Mouse (Mus musculus) neural tube, embryonic 15.5 days (tissue): ENCODE measurements at regions not wholly inside any gene's neighbourhood (a gene's known extent, or its start where the extent isn't known, plus 50 kb on each side); places are given as distances from the start of the nearest gene placed in this dataset.
"Not testable (repeated sequence)": the region's sequence is repeated elsewhere in the genome, so short reads cannot be mapped to it uniquely, and the experiment has no call there.

Experiments
- ATAC-seq: fragments of 200-750 bp; cut with Nextera tagmentation; 2 replicates; pipeline ENCODE4 v1.8.0; 2017; ENCODE audit warnings: mild to moderate bottlenecking, moderate TSS enrichment, moderate library complexity; ENCODE audit not compliant: low FRiP score
- H3K27ac ChIP-seq: fragments of 300-500 bp; sonication (generic); replicated peaks from 2 replicates; pipeline ENCODE4 v1.5.1; 2015; ENCODE audit warnings: mild to moderate bottlenecking, inconsistent platforms
- H3K27me3 ChIP-seq: fragments of 300-500 bp; sonication (generic); replicated peaks from 2 replicates; pipeline ENCODE4 v1.6.1; 2015; ENCODE audit warnings: inconsistent platforms
- H3K36me3 ChIP-seq: fragments of 300-500 bp; sonication (generic); 2 replicates; pipeline ENCODE4 v1.6.1; 2015; ENCODE audit warnings: inconsistent platforms
- H3K4me1 ChIP-seq: fragments of 300-500 bp; sonication (generic); 2 replicates; pipeline ENCODE4 v1.6.1; 2015; ENCODE audit warnings: inconsistent platforms
- H3K4me2 ChIP-seq: fragments of 300-500 bp; sonication (generic); 2 replicates; pipeline ENCODE4 v1.6.1; 2015; ENCODE audit warnings: inconsistent platforms, mild to moderate bottlenecking, moderate library complexity
- H3K4me3 ChIP-seq: fragments of 300-500 bp; sonication (generic); replicated peaks from 2 replicates; pipeline ENCODE4 v1.5.1; 2015; ENCODE audit warnings: mild to moderate bottlenecking, inconsistent platforms
- H3K9ac ChIP-seq: fragments of 300-500 bp; sonication (generic); replicated peaks from 2 replicates; pipeline ENCODE4 v1.6.1; 2015; ENCODE audit warnings: mild to moderate bottlenecking, inconsistent platforms
- H3K9me3 ChIP-seq: fragments of 300-500 bp; sonication (generic); replicated peaks from 2 replicates; pipeline ENCODE4 v1.6.1; 2016; ENCODE audit warnings: inconsistent platforms
- WGBS: fragments of 180-500 bp; shearing (Covaris S2); methylation state at CpG from one replicate; pipeline ENCODE4 v1.1.7; 2015; ENCODE audit warnings: mixed read lengths; 5-methylcytosine and 5-hydroxymethylcytosine counted together

- no peaks in the 10 kb centered on the region for H3K9me3 ChIP-seq
- no peak overlapping the region for H3K9ac ChIP-seq
- H3K36me3 ChIP-seq, result no peaks in the 10 kb centered on the region
- no peak overlapping the region for H3K4me2 ChIP-seq
- 68% methylated on average over 2 of the region's 2 CpGs for WGBS
- no peaks in the 10 kb centered on the region for H3K4me1 ChIP-seq
- no peak overlapping the region for H3K4me3 ChIP-seq
- no peak for ATAC-seq
- H3K27me3 ChIP-seq, result no peaks in the 10 kb centered on the region
- no peak overlapping the region for H3K27ac ChIP-seq
These were observed 568.1 kb upstream of the G6pd2 start for GRCm38 (mm10) chr5:61240498-61240897.

- H3K27ac ChIP-seq, H3K4me1 ChIP-seq, H3K9ac ChIP-seq, H3K36me3 ChIP-seq, ATAC-seq, H3K27me3 ChIP-seq, H3K4me3 ChIP-seq, H3K4me2 ChIP-seq, H3K9me3 ChIP-seq: not testable (repeated sequence)
- 92% methylated on average over 15 of the region's 15 CpGs for WGBS
These were observed 520.1 kb upstream of the G6pd2 start for GRCm38 (mm10) chr5:61288506-61288905.

GRCm38 (mm10) chr5:61314951-61315350 lies 493.7 kb upstream of the G6pd2 start:
- no peaks in the 10 kb centered on the region for H3K36me3 ChIP-seq
- no peak overlapping the region for H3K4me2 ChIP-seq
- ATAC-seq, result no peak
- no peak overlapping the region for H3K9ac ChIP-seq
- WGBS, result 83% methylated on average over 5 of the region's 5 CpGs
- no peaks in the 10 kb centered on the region for H3K9me3 ChIP-seq
- no peaks in the 10 kb centered on the region for H3K4me1 ChIP-seq
- H3K4me3 ChIP-seq, result no peak overlapping the region
- no peaks in the 10 kb centered on the region for H3K27me3 ChIP-seq
- no peak overlapping the region for H3K27ac ChIP-seq

GRCm38 (mm10) chr5:61351372-61351771 lies 457.2 kb upstream of the G6pd2 start:
- 41% methylated on average over 1 of the region's 1 CpGs for WGBS
- no peaks in the 10 kb centered on the region for H3K4me1 ChIP-seq
- H3K9ac ChIP-seq, result no peak overlapping the region
- H3K9me3 ChIP-seq, result no peaks in the 10 kb centered on the region
- no peaks in the 10 kb centered on the region for H3K36me3 ChIP-seq
- no peak for ATAC-seq
- no peak overlapping the region for H3K4me3 ChIP-seq
- H3K4me2 ChIP-seq, result no peak overlapping the region
- no peak overlapping the region for H3K27ac ChIP-seq
- H3K27me3 ChIP-seq, result no peaks in the 10 kb centered on the region

- Histone ChIP-seq H3K4me3 (no peak overlapping the region), H3K27ac (no peak overlapping the region), H3K27me3 (no peaks in the 10 kb centered on the region), H3K4me1 (no peaks in the 10 kb centered on the region), H3K9ac (no peak overlapping the region), H3K9me3 (no peaks in the 10 kb centered on the region), H3K4me2 (no peak overlapping the region), H3K36me3 (no peaks in the 10 kb centered on the region)
- peak; percentile 35; the same call in 1 of the 2 replicates for ATAC-seq
- WGBS, result 73% methylated on average over 6 of the region's 6 CpGs
These were observed 453.2 kb upstream of the G6pd2 start for GRCm38 (mm10) chr5:61355263-61355981.

- Histone ChIP-seq H3K9ac (no peak overlapping the region), H3K4me1 (no peaks in the 10 kb centered on the region)
These were observed 435.7 kb upstream of the G6pd2 start for GRCm38 (mm10) chr5:61372901-61373300.

GRCm38 (mm10) chr5:61394977-61395708 lies 413.5 kb upstream of the G6pd2 start:
- no peaks in the 10 kb centered on the region for H3K9me3 ChIP-seq
- no peak for ATAC-seq
- H3K27me3 ChIP-seq, result no peaks in the 10 kb centered on the region
- no peaks in the 10 kb centered on the region for H3K36me3 ChIP-seq
- H3K4me2 ChIP-seq, result no peak overlapping the region
- H3K4me1 ChIP-seq, result no peaks in the 10 kb centered on the region
- H3K27ac ChIP-seq, result no peak overlapping the region
- no peak overlapping the region for H3K9ac ChIP-seq
- H3K4me3 ChIP-seq, result no peak overlapping the region

More at GRCm38 (mm10) chr5:61372901-61373300, 435.7 kb upstream of the G6pd2 start:
- H3K27me3 ChIP-seq, result no peaks in the 10 kb centered on the region
- no peaks in the 10 kb centered on the region for H3K36me3 ChIP-seq
- peaks cover 6% of the 10 kb centered on the region for H3K9me3 ChIP-seq
- no peak for ATAC-seq
- no peak overlapping the region for H3K4me3 ChIP-seq
- H3K4me2 ChIP-seq, result no peak overlapping the region
- WGBS, result 57% methylated on average over 1 of the region's 1 CpGs
- H3K27ac ChIP-seq, result no peak overlapping the region
